Mouse (Mus musculus) erythroid progenitor cell, adult 5-6 weeks (primary cell): Measurements from ENCODE around the gene Slamf7. TPM values are rescaled to one million over a fixed set of nuclear protein-coding genes. Genes with fewer than 3 reads are reported as not detected.
A peak's percentile ranks its signal among the peaks of the same experiment; 100 is the strongest.

ENCODE experiments used
- ATAC-seq: replicated peaks from 2 replicates; pipeline ENCODE4 v1.8.0; 2016; ENCODE audit warnings: moderate number of reproducible peaks, mild to moderate bottlenecking, moderate TSS enrichment, inconsistent platforms; ENCODE audit not compliant: poor library complexity, low FRiP score, severe bottlenecking
- total RNA-seq, 2 experiments: library from RNA; stranded (forward) in 1 of 2; stranded (reverse) in 1 of 2; fragments of 150-400 nt in 1 of 2; fragments of 186-747, 209-891 nt in 1 of 2; gene quantifications; 2 replicates each; pipeline versions ENCODE4 v1.2.3 to v1.2.4; 2015 to 2017; ENCODE audit warnings: low replicate concordance in 2 of 2

Gene Slamf7
- total RNA-seq, 2 experiments from 2014 or later = 7.5 to 16.6 TPM

- no peak for ATAC-seq
Observed at GRCm38 (mm10) chr1:171640796-171641195, 12.0 kb downstream of the Slamf7 start.

GRCm38 (mm10) chr1:171638686-171639085 is 14.1 kb downstream of the Slamf7 start:
- no peak for ATAC-seq

GRCm38 (mm10) chr1:171637101-171637500 is 15.7 kb downstream of the Slamf7 start:
- no peak for ATAC-seq

GRCm38 (mm10) chr1:171635696-171636095 is 17.1 kb downstream of the Slamf7 start:
- no peak for ATAC-seq

- ATAC-seq = no peak
Observed at GRCm38 (mm10) chr1:171631447-171631846, 21.4 kb downstream of the Slamf7 start.

- no peak for ATAC-seq
Observed at GRCm38 (mm10) chr1:171630912-171631311, 21.9 kb downstream of the Slamf7 start.

GRCm38 (mm10) chr1:171630041-171630440 is 22.8 kb downstream of the Slamf7 start:
- ATAC-seq = no peak

GRCm38 (mm10) chr1:171629168-171629567 is 23.7 kb downstream of the Slamf7 start:
- no peak for ATAC-seq

GRCm38 (mm10) chr1:171627801-171628200 is 25.0 kb downstream of the Slamf7 start:
- no peak for ATAC-seq

- ATAC-seq = no peak
Observed at GRCm38 (mm10) chr1:171620091-171620490, 32.7 kb downstream of the Slamf7 start.

GRCm38 (mm10) chr1:171619645-171620044 is 33.2 kb downstream of the Slamf7 start:
- no peak for ATAC-seq

GRCm38 (mm10) chr1:171619001-171619400 is 33.8 kb downstream of the Slamf7 start:
- 0 out of 2 replicates have a peak, but pooled peaks have one; percentile 49 for ATAC-seq

- ATAC-seq = no peak
Observed at GRCm38 (mm10) chr1:171616881-171617515, 35.8 kb downstream of the Slamf7 start.

- no peak for ATAC-seq
Observed at GRCm38 (mm10) chr1:171613962-171614361, 38.9 kb downstream of the Slamf7 start.

- ATAC-seq = no peak
Observed at GRCm38 (mm10) chr1:171610781-171611180, 42.1 kb downstream of the Slamf7 start.

- ATAC-seq = peak; percentile 61; the same call in 1 of the 2 replicates
Observed at GRCm38 (mm10) chr1:171610026-171610425, 42.8 kb downstream of the Slamf7 start.

GRCm38 (mm10) chr1:171607176-171607575 is 45.7 kb downstream of the Slamf7 start, which contains the start of gene Ly9:
Gene Ly9, minus strand, starts transcription at chr1:171607410.
- ATAC-seq = no peak

- no peak for ATAC-seq
Observed at GRCm38 (mm10) chr1:171606656-171607055, 46.2 kb downstream of the Slamf7 start.

GRCm38 (mm10) chr1:171604686-171605085 is 48.1 kb downstream of the Slamf7 start:
- ATAC-seq = no peak

- ATAC-seq = no peak
Observed at GRCm38 (mm10) chr1:171584584-171584983, 68.3 kb downstream of the Slamf7 start.
